Mouse (Mus musculus) ES-E14 (cell line): Measurements from ENCODE around the gene Copg2. TPM values are rescaled to one million over a fixed set of nuclear protein-coding genes. Genes with fewer than 3 reads are reported as not detected.

Experiments
- DNase-seq: peaks from one replicate; pipeline ENCODE4 v3.0.0-alpha.2; 2013; ENCODE audit warnings: low read depth, low spot score
- H3K27ac ChIP-seq: 2 replicates; pipeline ENCODE4 v1.5.1; 2012; ENCODE audit warnings: low read depth, mild to moderate bottlenecking, low read length, moderate library complexity, mixed read lengths; ENCODE audit not compliant: poor library complexity, insufficient read depth, severe bottlenecking
- H3K36me3 ChIP-seq: 2 replicates; pipeline ENCODE4 v1.6.1; 2012; ENCODE audit warnings: mild to moderate bottlenecking, low read length, moderate library complexity, mixed read lengths; ENCODE audit not compliant: control insufficient read depth, poor library complexity, insufficient read depth, severe bottlenecking
- H3K4me1 ChIP-seq, 2 experiments: fragments of 150-350 bp in 1 of 2; sonication (generic) in 1 of 2; 2 replicates each; pipeline ENCODE4 v1.6.1; 2012; ENCODE audit warnings: low read length in 2 of 2, mild to moderate bottlenecking in 1 of 2, mixed read lengths in 1 of 2; ENCODE audit not compliant: control insufficient read depth in 2 of 2, insufficient read depth in 2 of 2, poor library complexity in 1 of 2
- H3K4me3 ChIP-seq, 2 experiments: fragments of 150-350 bp in 1 of 2; sonication (generic) in 1 of 2; 2 replicates each; pipeline ENCODE4 v1.5.1; 2012; ENCODE audit warnings: low read length in 2 of 2, low read depth in 1 of 2, mild to moderate bottlenecking in 1 of 2, mixed read lengths in 1 of 2; ENCODE audit not compliant: insufficient read depth in 1 of 2, poor library complexity in 1 of 2, severe bottlenecking in 1 of 2
- H3K9ac ChIP-seq: 2 replicates; pipeline ENCODE4 v1.6.1; 2012; ENCODE audit warnings: low read depth, mild to moderate bottlenecking, low read length, mixed read lengths; ENCODE audit not compliant: poor library complexity, insufficient read depth, severe bottlenecking
- H3K9me3 ChIP-seq: fragments of 150-350 bp; sonication (generic); 2 replicates; pipeline ENCODE4 v1.6.1; 2012; ENCODE audit warnings: low read depth, mild to moderate bottlenecking, low read length; ENCODE audit not compliant: control insufficient read depth, insufficient read depth
- CHD2 ChIP-seq: IDR thresholded peaks from 2 replicates; pipeline ENCODE4 v1.6.1; 2014; ENCODE audit warnings: mild to moderate bottlenecking, low read depth, low read length, inconsistent platforms
- HCFC1 ChIP-seq: IDR thresholded peaks from 2 replicates; pipeline ENCODE4 v1.6.1; 2012; ENCODE audit warnings: low read length, inconsistent platforms, borderline replicate concordance; ENCODE audit not compliant: insufficient read depth
- MAFK ChIP-seq: IDR thresholded peaks from 2 replicates; pipeline ENCODE4 v1.6.1; 2014; ENCODE audit warnings: mild to moderate bottlenecking, low read depth, low read length, inconsistent platforms; ENCODE audit not compliant: insufficient read depth
- ZC3H11A ChIP-seq: IDR thresholded peaks from 2 replicates; pipeline ENCODE4 v1.6.1; 2012; ENCODE audit warnings: low read depth, mild to moderate bottlenecking, inconsistent platforms, low read length, borderline replicate concordance
- ZNF384 ChIP-seq: IDR thresholded peaks from 2 replicates; pipeline ENCODE4 v1.6.1; 2012; ENCODE audit warnings: low read depth, low read length, inconsistent platforms
- in situ Hi-C, 2 experiments: fragments of 600-800 bp; cut with MboI; formaldehyde crosslinking; loops; one replicate each; pipeline ENCODE4 v1.15.1; 2025; ENCODE audit warnings: low sequenced_read_pairs in 2 of 2, inconsistent platforms in 1 of 2; ENCODE audit not compliant: unreplicated experiment in 2 of 2
- total RNA-seq: library from RNA; depleted of rRNA; stranded (reverse); fragments of 300-350 nt; gene quantifications from 2 replicates; pipeline ENCODE4 v1.2.3, GENCODE M21; 2012

Gene Copg2
- total RNA-seq, 1 experiment, result 35.7 TPM

GRCm38 (mm10) chr6:30737548-30738463, 158.8 kb downstream of the Copg2 start:
- Histone ChIP-seq H3K36me3 (peaks cover 7% of the 10 kb centered on the region), H3K9me3 (no peaks in the 10 kb centered on the region), H3K9ac (peak overlapping the region; percentile 45), H3K4me1 (0 out of 4 replicates have a peak, but pooled peaks cover 0 to under 1% of the 10 kb centered on the region in 2 experiments), H3K27ac (no peak overlapping the region), H3K4me3 (peak overlapping the region; percentile 64 to 67)
- in situ Hi-C loops, result no loop called here
- no peak for DNase-seq
- TF ChIP-seq HCFC1 (peak; percentile 31; the same call in 1 of the 2 replicates), MAFK (no peak), ZNF384 (no peak)

- H3K9ac ChIP-seq, result no peak overlapping the region
- no peak for TF ChIP-seq HCFC1
- TF ChIP-seq ZNF384, result no peak
- TF ChIP-seq CHD2, result no peak
- TF ChIP-seq MAFK, result no peak
- H3K27ac ChIP-seq, result no peak overlapping the region
- H3K4me3 ChIP-seq, result peak overlapping the region; percentile 64 to 67
- in situ Hi-C loops, result no loop called here
- DNase-seq, result no peak
- H3K36me3 ChIP-seq, result no peaks in the 10 kb centered on the region
- H3K9me3 ChIP-seq, result no peaks in the 10 kb centered on the region
- H3K4me1 ChIP-seq, result 0 out of 4 replicates have a peak, but pooled peaks cover 0 to 3% of the 10 kb centered on the region in 2 experiments
Observed at GRCm38 (mm10) chr6:30736864-30737547, 159.6 kb downstream of the Copg2 start.

GRCm38 (mm10) chr6:30736372-30736762, 160.2 kb downstream of the Copg2 start:
- DNase-seq, result no peak
- Histone ChIP-seq H3K9ac (no peak overlapping the region), H3K9me3 (no peaks in the 10 kb centered on the region), H3K4me1 (0 out of 4 replicates have a peak, but pooled peaks cover 0 to 3% of the 10 kb centered on the region in 2 experiments), H3K4me3 (0 out of 4 replicates have a peak overlapping the region, but pooled peaks of 1 of the 2 experiments have one; percentile 41), H3K36me3 (no peaks in the 10 kb centered on the region), H3K27ac (no peak overlapping the region)
- in situ Hi-C loops, result no loop called here
- TF ChIP-seq MAFK (no peak), ZC3H11A (no peak), CHD2 (no peak), HCFC1 (no peak), ZNF384 (peak; percentile 69; the same call in 1 of the 2 replicates)

GRCm38 (mm10) chr6:30735728-30736371, 160.7 kb downstream of the Copg2 start:
- in situ Hi-C loops, result no loop called here
- H3K36me3 ChIP-seq, result no peaks in the 10 kb centered on the region
- H3K4me3 ChIP-seq, result no peak overlapping the region; a peak in 2 of 4 replicates
- no peak for DNase-seq
- H3K4me1 ChIP-seq, result 0 out of 4 replicates have a peak, but pooled peaks cover 0 to 3% of the 10 kb centered on the region in 2 experiments
- H3K9me3 ChIP-seq, result no peaks in the 10 kb centered on the region
- TF ChIP-seq CHD2 (no peak), MAFK (no peak), ZC3H11A (no peak), HCFC1 (no peak), ZNF384 (no peak)
- no peak overlapping the region for H3K9ac ChIP-seq
- H3K27ac ChIP-seq, result no peak overlapping the region
